Mouse (Mus musculus) stomach, postnatal 0 days (tissue): ENCODE results near the gene Siae.

Source experiments
- CTCF ChIP-seq: IDR thresholded peaks from 2 replicates; pipeline ENCODE4 v1.5.1; 2016; ENCODE audit warnings: antibody characterized with exemption, low read depth, mild to moderate bottlenecking, moderate library complexity
- EP300 ChIP-seq: optimal IDR thresholded peaks from 2 replicates; pipeline ENCODE3; 2016; ENCODE audit warnings: antibody characterized with exemption

DNA sequence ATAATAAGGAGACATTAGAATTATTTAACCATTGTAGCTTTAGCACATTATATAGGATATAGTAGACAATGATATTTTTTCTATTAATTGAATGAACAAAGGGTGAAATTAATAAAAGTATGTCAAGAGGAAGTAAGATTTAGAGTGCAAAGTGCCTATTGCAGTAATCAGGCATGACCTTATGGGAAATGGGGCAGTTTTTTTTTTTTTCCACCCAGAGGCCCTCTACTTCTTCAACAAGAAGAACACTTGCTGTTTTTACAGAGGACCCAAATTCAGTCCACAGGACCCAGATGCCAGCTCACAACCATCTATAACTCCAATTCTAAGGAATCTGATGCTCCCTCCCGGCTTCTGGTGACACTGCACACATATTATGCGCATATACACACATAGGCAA lies 5.1 kb downstream of the Siae start:
- TF ChIP-seq CTCF (no peak), EP300 (no peak)
